Mouse (Mus musculus) embryonic facial prominence, embryonic 15.5 days (tissue): ENCODE results near the gene Megf11. TPM values are rescaled to one million over a fixed set of nuclear protein-coding genes. Genes with fewer than 3 reads are reported as not detected.

Source experiments
- ATAC-seq: fragments of 200-750 bp; cut with Nextera tagmentation; 2 replicates; pipeline ENCODE4 v1.8.0; 2017; ENCODE audit warnings: low read depth, moderate TSS enrichment; ENCODE audit not compliant: insufficient number of reproducible peaks, low FRiP score, low TSS enrichment
- H3K27ac ChIP-seq: fragments of 300-500 bp; sonication (generic); replicated peaks from 2 replicates; pipeline ENCODE4 v1.5.1; 2015; ENCODE audit warnings: mild to moderate bottlenecking, inconsistent platforms
- H3K27me3 ChIP-seq: fragments of 300-500 bp; sonication (generic); 2 replicates; pipeline ENCODE4 v1.6.1; 2015; ENCODE audit warnings: inconsistent platforms
- H3K36me3 ChIP-seq: fragments of 300-500 bp; sonication (generic); 2 replicates; pipeline ENCODE4 v1.6.1; 2015; ENCODE audit warnings: mild to moderate bottlenecking, inconsistent platforms
- H3K4me1 ChIP-seq: fragments of 300-500 bp; sonication (generic); 2 replicates; pipeline ENCODE4 v1.6.1; 2015; ENCODE audit warnings: inconsistent platforms
- H3K4me2 ChIP-seq: fragments of 300-500 bp; sonication (generic); replicated peaks from 2 replicates; pipeline ENCODE4 v1.6.1; 2015; ENCODE audit warnings: mild to moderate bottlenecking, inconsistent platforms
- H3K4me3 ChIP-seq: fragments of 300-500 bp; sonication (generic); replicated peaks from 2 replicates; pipeline ENCODE4 v1.5.1; 2015; ENCODE audit warnings: mild to moderate bottlenecking, inconsistent platforms
- H3K9ac ChIP-seq: fragments of 300-500 bp; sonication (generic); 2 replicates; pipeline ENCODE4 v1.6.1; 2015; ENCODE audit warnings: inconsistent platforms
- H3K9me3 ChIP-seq: fragments of 300-500 bp; sonication (generic); replicated peaks from 2 replicates; pipeline ENCODE4 v1.6.1; 2016; ENCODE audit warnings: inconsistent platforms
- WGBS: fragments of 180-500 bp; shearing (Covaris S2); methylation state at CpG from one replicate; pipeline ENCODE4 v1.1.7; 2015; 5-methylcytosine and 5-hydroxymethylcytosine counted together
- polyA plus RNA-seq: library from polyadenylated mRNA; unstranded; fragments of >200 nt; fragmentation: Nextera tagmentation; extraction: Ambion mirVana; gene quantifications from 2 replicates; pipeline ENCODE4 v1.2.1, GENCODE M21; 2015

Gene Megf11
- polyA plus RNA-seq, 1 experiment from 2014 or later, result 1.9 TPM

DNA sequence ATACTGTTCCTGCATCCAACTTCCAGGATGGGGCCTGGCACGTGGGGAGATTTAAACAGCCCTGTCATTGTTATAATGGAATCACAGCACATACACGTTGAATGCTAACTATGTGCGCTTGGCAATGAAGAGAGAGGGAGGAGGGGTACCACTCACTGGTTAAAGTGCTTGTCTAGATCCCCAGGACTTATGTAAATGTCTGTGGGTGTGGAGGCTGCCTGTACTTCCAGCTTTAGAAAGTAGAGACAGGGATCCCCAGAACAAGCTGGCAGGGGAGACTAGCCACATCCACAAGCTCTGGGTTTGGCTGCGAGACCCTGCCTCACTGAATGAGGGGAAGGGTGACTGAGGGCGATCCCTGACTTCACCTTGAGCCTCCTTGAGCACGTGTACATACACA lies 250.7 kb downstream of the Megf11 start:
- peaks cover 6% of the 10 kb centered on the region for H3K4me1 ChIP-seq
- no peak overlapping the region for H3K27ac ChIP-seq
- H3K4me2 ChIP-seq, result no peak overlapping the region
- no peaks in the 10 kb centered on the region for H3K36me3 ChIP-seq
- peaks cover 12% of the 10 kb centered on the region for H3K27me3 ChIP-seq
- H3K9me3 ChIP-seq, result no peaks in the 10 kb centered on the region
- no peak overlapping the region for H3K9ac ChIP-seq
- 56% methylated on average over 6 of the region's 6 CpGs for WGBS
- ATAC-seq, result no peak
- no peak overlapping the region for H3K4me3 ChIP-seq

GRCm38 (mm10) chr9:64636961-64637360 lies 251.5 kb downstream of the Megf11 start:
- H3K9me3 ChIP-seq, result no peaks in the 10 kb centered on the region
- H3K4me1 ChIP-seq, result peaks cover 6% of the 10 kb centered on the region
- H3K4me3 ChIP-seq, result no peak overlapping the region
- no peaks in the 10 kb centered on the region for H3K36me3 ChIP-seq
- 88% methylated on average over 2 of the region's 2 CpGs for WGBS
- H3K4me2 ChIP-seq, result no peak overlapping the region
- H3K27ac ChIP-seq, result no peak overlapping the region
- no peak for ATAC-seq
- H3K9ac ChIP-seq, result no peak overlapping the region
- H3K27me3 ChIP-seq, result peaks cover 12% of the 10 kb centered on the region

- Histone ChIP-seq H3K9ac (no peak overlapping the region), H3K9me3 (no peaks in the 10 kb centered on the region), H3K4me1 (peaks cover 6% of the 10 kb centered on the region), H3K36me3 (no peaks in the 10 kb centered on the region), H3K27ac (no peak overlapping the region), H3K27me3 (peaks cover 12% of the 10 kb centered on the region), H3K4me2 (peak overlapping the region; percentile 51), H3K4me3 (peak overlapping the region; percentile 27)
- WGBS, result under 1% methylated on average over 22 of the region's 22 CpGs
- no peak for ATAC-seq
Observed at GRCm38 (mm10) chr9:64638250-64638649, 252.8 kb downstream of the Megf11 start.

GRCm38 (mm10) chr9:64639664-64640063 lies 254.2 kb downstream of the Megf11 start:
- peaks cover 6% of the 10 kb centered on the region for H3K4me1 ChIP-seq
- WGBS, result 8% methylated on average over 5 of the region's 5 CpGs
- H3K4me3 ChIP-seq, result no peak overlapping the region
- H3K9ac ChIP-seq, result no peak overlapping the region
- no peak overlapping the region for H3K4me2 ChIP-seq
- no peaks in the 10 kb centered on the region for H3K9me3 ChIP-seq
- no peaks in the 10 kb centered on the region for H3K36me3 ChIP-seq
- no peak for ATAC-seq
- no peak overlapping the region for H3K27ac ChIP-seq
- H3K27me3 ChIP-seq, result peaks cover 10% of the 10 kb centered on the region

GRCm38 (mm10) chr9:64644129-64644528 lies 258.7 kb downstream of the Megf11 start:
- no peak for ATAC-seq
- Histone ChIP-seq H3K9me3 (no peaks in the 10 kb centered on the region), H3K27ac (no peak overlapping the region), H3K4me2 (no peak overlapping the region), H3K9ac (no peak overlapping the region), H3K4me1 (no peaks in the 10 kb centered on the region), H3K36me3 (no peaks in the 10 kb centered on the region), H3K27me3 (no peaks in the 10 kb centered on the region), H3K4me3 (no peak overlapping the region)
- WGBS, result 55% methylated on average over 7 of the region's 7 CpGs

GRCm38 (mm10) chr9:64645462-64645861 lies 260.0 kb downstream of the Megf11 start:
- H3K9ac ChIP-seq, result no peak overlapping the region
- ATAC-seq, result no peak
- no peak overlapping the region for H3K27ac ChIP-seq
- H3K27me3 ChIP-seq, result no peaks in the 10 kb centered on the region
- WGBS, result 77% methylated on average over 3 of the region's 3 CpGs
- no peak overlapping the region for H3K4me3 ChIP-seq
- no peak overlapping the region for H3K4me2 ChIP-seq
- no peaks in the 10 kb centered on the region for H3K9me3 ChIP-seq
- H3K36me3 ChIP-seq, result no peaks in the 10 kb centered on the region
- H3K4me1 ChIP-seq, result no peaks in the 10 kb centered on the region

GRCm38 (mm10) chr9:64649393-64649792 lies 264.0 kb downstream of the Megf11 start:
- ATAC-seq, result no peak
- no peaks in the 10 kb centered on the region for H3K36me3 ChIP-seq
- H3K4me2 ChIP-seq, result no peak overlapping the region
- 60% methylated on average over 9 of the region's 9 CpGs for WGBS
- H3K4me3 ChIP-seq, result no peak overlapping the region
- no peaks in the 10 kb centered on the region for H3K9me3 ChIP-seq
- no peak overlapping the region for H3K9ac ChIP-seq
- H3K27me3 ChIP-seq, result no peaks in the 10 kb centered on the region
- no peak overlapping the region for H3K27ac ChIP-seq
- no peaks in the 10 kb centered on the region for H3K4me1 ChIP-seq

DNA sequence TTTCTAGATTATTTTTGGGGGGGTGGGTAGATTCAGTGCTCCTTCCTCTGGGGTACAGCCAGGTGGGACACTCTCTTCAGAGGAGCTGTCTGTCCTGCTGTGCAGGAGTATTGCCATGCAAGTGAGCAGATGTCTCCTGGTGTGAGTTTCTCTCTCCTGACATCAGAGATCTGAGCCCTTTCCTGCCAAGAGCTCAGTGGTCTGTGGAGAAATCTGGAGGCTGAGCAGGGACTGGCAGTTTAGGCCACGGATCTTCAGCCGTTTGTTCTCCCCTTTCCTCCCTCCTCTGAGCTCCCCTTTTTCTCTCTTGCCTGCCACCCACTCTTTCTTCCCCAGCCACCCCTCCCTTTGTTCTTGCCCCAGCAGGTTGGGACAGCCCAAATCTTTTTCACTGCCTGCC lies 264.5 kb downstream of the Megf11 start:
- Histone ChIP-seq H3K36me3 (no peaks in the 10 kb centered on the region), H3K27me3 (no peaks in the 10 kb centered on the region), H3K4me1 (no peaks in the 10 kb centered on the region), H3K4me2 (no peak overlapping the region), H3K4me3 (no peak overlapping the region), H3K27ac (no peak overlapping the region), H3K9ac (no peak overlapping the region), H3K9me3 (no peaks in the 10 kb centered on the region)
- 33% methylated on average over 2 of the region's 2 CpGs for WGBS
- no peak for ATAC-seq

- no peak overlapping the region for H3K9ac ChIP-seq
- ATAC-seq, result no peak
- no peaks in the 10 kb centered on the region for H3K27me3 ChIP-seq
- no peak overlapping the region for H3K27ac ChIP-seq
- H3K4me2 ChIP-seq, result no peak overlapping the region
- 78% methylated on average over 1 of the region's 1 CpGs for WGBS
- no peaks in the 10 kb centered on the region for H3K4me1 ChIP-seq
- no peak overlapping the region for H3K4me3 ChIP-seq
- no peaks in the 10 kb centered on the region for H3K36me3 ChIP-seq
- no peaks in the 10 kb centered on the region for H3K9me3 ChIP-seq
Observed at GRCm38 (mm10) chr9:64651181-64651580, 265.8 kb downstream of the Megf11 start.

- H3K36me3 ChIP-seq, result no peaks in the 10 kb centered on the region
- ATAC-seq, result no peak
- WGBS, result 54% methylated on average over 4 of the region's 4 CpGs
- no peaks in the 10 kb centered on the region for H3K27me3 ChIP-seq
- H3K4me1 ChIP-seq, result no peaks in the 10 kb centered on the region
- no peak overlapping the region for H3K9ac ChIP-seq
- no peak overlapping the region for H3K4me2 ChIP-seq
- H3K4me3 ChIP-seq, result no peak overlapping the region
- no peak overlapping the region for H3K27ac ChIP-seq
- H3K9me3 ChIP-seq, result no peaks in the 10 kb centered on the region
Observed at GRCm38 (mm10) chr9:64651689-64652088, 266.3 kb downstream of the Megf11 start.

- no peak overlapping the region for H3K27ac ChIP-seq
- H3K9me3 ChIP-seq, result no peaks in the 10 kb centered on the region
- no peak for ATAC-seq
- 56% methylated on average over 2 of the region's 2 CpGs for WGBS
- H3K27me3 ChIP-seq, result no peaks in the 10 kb centered on the region
- no peaks in the 10 kb centered on the region for H3K4me1 ChIP-seq
- H3K4me3 ChIP-seq, result no peak overlapping the region
- H3K9ac ChIP-seq, result no peak overlapping the region
- no peak overlapping the region for H3K4me2 ChIP-seq
- no peaks in the 10 kb centered on the region for H3K36me3 ChIP-seq
Observed at GRCm38 (mm10) chr9:64652138-64652537, 266.7 kb downstream of the Megf11 start.

DNA sequence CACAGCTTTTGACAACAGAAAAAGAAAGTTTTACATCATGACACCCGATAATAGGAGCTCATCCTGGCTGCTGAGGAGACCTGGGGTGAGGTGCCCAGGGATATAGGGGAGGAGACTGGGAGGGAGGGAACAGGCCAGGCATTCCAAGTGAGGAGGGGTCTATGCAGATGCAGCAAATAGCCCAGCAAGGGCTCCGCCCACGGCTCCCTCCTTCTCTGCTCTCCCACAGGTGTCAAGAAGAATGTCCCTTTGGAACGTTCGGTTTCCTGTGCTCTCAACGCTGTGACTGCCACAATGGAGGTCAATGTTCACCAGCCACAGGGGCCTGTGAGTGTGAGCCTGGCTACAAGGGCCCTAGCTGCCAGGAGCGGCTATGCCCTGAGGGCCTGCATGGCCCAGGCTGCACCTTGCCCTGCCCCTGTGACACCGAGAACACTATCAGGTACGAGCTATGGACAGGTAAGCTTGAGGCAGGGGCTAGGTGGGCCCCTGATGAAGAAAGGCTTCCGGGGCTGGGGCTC lies 267.5 kb downstream of the Megf11 start:
- WGBS, result 65% methylated on average over 10 of the region's 10 CpGs
- no peak for ATAC-seq
- Histone ChIP-seq H3K4me2 (no peak overlapping the region), H3K9me3 (no peaks in the 10 kb centered on the region), H3K4me1 (no peaks in the 10 kb centered on the region), H3K27ac (no peak overlapping the region), H3K4me3 (no peak overlapping the region), H3K36me3 (no peaks in the 10 kb centered on the region), H3K9ac (no peak overlapping the region), H3K27me3 (no peaks in the 10 kb centered on the region)
